ENCODE assay signal across 15 mouse cellular contexts in the genomic region with DNA sequence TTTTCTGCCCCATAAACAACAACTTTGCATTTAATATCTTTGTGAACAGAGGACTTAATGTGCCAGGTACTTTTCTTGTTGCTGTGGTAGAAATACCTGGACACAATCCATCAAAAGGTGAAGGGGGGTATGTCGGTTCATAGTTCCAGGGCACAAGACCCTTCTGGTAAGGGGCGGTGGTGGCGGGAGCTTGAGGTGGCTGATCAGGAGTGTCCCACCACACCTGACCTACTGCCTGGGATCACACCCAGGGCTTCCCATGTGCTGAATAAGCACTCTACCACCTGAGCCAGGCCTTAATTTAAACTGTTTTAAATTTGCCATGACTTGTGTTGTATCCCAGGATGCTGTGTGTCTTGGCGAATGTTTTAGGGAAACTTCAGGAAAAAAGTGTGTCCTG. TPM values are rescaled to one million over a fixed set of nuclear protein-coding genes. Genes with fewer than 3 reads are reported as not detected.
A peak's percentile ranks its signal among the peaks of the same experiment; 100 is the strongest.
DNase-seq lines count a peak whose midpoint lies in the region; ATAC-seq lines count a peak whose summit lies in the region.
"Had no signal": no experiment of that assay in that cellular context is flagged by ENCODE, and none has a peak within 500 bp of the region (broad histone marks: within the 10 kb centered on the region; RNA-seq: fewer than 3 reads in every experiment).

No protein-coding gene starts in this region.

- H3K4me3 ChIP-seq in heart, embryonic 13.5 days = no peak overlapping the region
- no peak overlapping the region; the same call in 1 of the 2 replicates for H3K4me3 ChIP-seq in liver, embryonic 11.5 days (ENCODE audit: low read depth, low read length)
- H3K4me3 ChIP-seq in liver, embryonic 12.5 days = 0 out of 2 replicates have a peak overlapping the region, but pooled peaks have one; percentile 16
- H3K4me3 ChIP-seq in stomach, embryonic 16.5 days (replicated peaks; ENCODE audit: low read length) = no peak overlapping the region; the same call in 1 of the 2 replicates
- H3K4me3 ChIP-seq in midbrain, embryonic 13.5 days (replicated peaks) = no peak overlapping the region
- H3K4me3 ChIP-seq: midbrain, embryonic 12.5 days had no signal

- no peaks in the 10 kb centered on the region; the same call in 1 of the 2 replicates for H3K36me3 ChIP-seq in heart, embryonic 13.5 days
- H3K36me3 ChIP-seq in liver, embryonic 11.5 days (ENCODE audit: control insufficient read depth, insufficient read depth, low read length) = no peaks in the 10 kb centered on the region
- peaks cover 3% of the 10 kb centered on the region; the same call in 1 of the 2 replicates for H3K36me3 ChIP-seq in liver, embryonic 12.5 days
- no peaks in the 10 kb centered on the region for H3K36me3 ChIP-seq in stomach, embryonic 16.5 days (ENCODE audit: control insufficient read depth, insufficient read depth, low read length)
- no peaks in the 10 kb centered on the region; the same call in 1 of the 2 replicates for H3K36me3 ChIP-seq in midbrain, embryonic 13.5 days
- H3K36me3 ChIP-seq: midbrain, embryonic 12.5 days had no signal

- no peak for DNase-seq in heart, postnatal 10 days
- DNase-seq in liver, embryonic 11.5 days (ENCODE audit: low spot score) = no peak
- DNase-seq in liver = no peak
- no peak for DNase-seq in right cerebral cortex, postnatal 4 days
- DNase-seq: right cerebral cortex, postnatal 14 days had no signal

- intact Hi-C loops in heart, postnatal 10 days (cut with DNase I) = no loop called here

- 82% methylated on average over 4 of the region's 4 CpGs for WGBS in heart, embryonic 13.5 days
- WGBS in liver, embryonic 11.5 days = 80% methylated on average over 4 of the region's 4 CpGs
- 71% methylated on average over 4 of the region's 4 CpGs for WGBS in liver, embryonic 12.5 days (ENCODE audit: insufficient replicate concordance)
- 84% methylated on average over 4 of the region's 4 CpGs for WGBS in stomach, embryonic 16.5 days
- 95% methylated on average over 4 of the region's 4 CpGs for WGBS in midbrain, embryonic 13.5 days

- H3K4me2 ChIP-seq in heart, embryonic 13.5 days = peak overlapping the region; percentile 72
- H3K4me2 ChIP-seq in liver, embryonic 11.5 days = peak overlapping the region; percentile 50
- peak overlapping the region; percentile 82 for H3K4me2 ChIP-seq in liver, embryonic 12.5 days
- peak overlapping the region; percentile 80; the same call in 1 of the 2 replicates for H3K4me2 ChIP-seq in stomach, embryonic 16.5 days (ENCODE audit: low read depth, low read length)
- H3K4me2 ChIP-seq in midbrain, embryonic 13.5 days (replicated peaks) = no peak overlapping the region

- peak overlapping the region; percentile 91 for H3K9ac ChIP-seq in heart, embryonic 13.5 days
- peak overlapping the region; percentile 56 for H3K9ac ChIP-seq in liver, embryonic 11.5 days (ENCODE audit: low read depth, low read length)
- H3K9ac ChIP-seq in liver, embryonic 12.5 days = peak overlapping the region; percentile 55
- peak overlapping the region; percentile 37; the same call in 1 of the 2 replicates for H3K9ac ChIP-seq in stomach, embryonic 16.5 days (ENCODE audit: low read length)
- no peak overlapping the region for H3K9ac ChIP-seq in midbrain, embryonic 13.5 days (replicated peaks)
- H3K9ac ChIP-seq: midbrain, embryonic 12.5 days had no signal

- H3K27ac ChIP-seq in heart, embryonic 13.5 days (replicated peaks) = peak overlapping the region; percentile 98
- peak overlapping the region; percentile 83 for H3K27ac ChIP-seq in liver, embryonic 11.5 days (ENCODE audit: low read depth, low read length)
- H3K27ac ChIP-seq in liver, embryonic 12.5 days = peak overlapping the region; percentile 95
- peak overlapping the region; percentile 94 for H3K27ac ChIP-seq in stomach, embryonic 16.5 days (ENCODE audit: low read length)
- no peak overlapping the region for H3K27ac ChIP-seq in midbrain, embryonic 13.5 days
- H3K27ac ChIP-seq: midbrain, embryonic 12.5 days had no signal

- peaks cover 52% of the 10 kb centered on the region for H3K4me1 ChIP-seq in heart, embryonic 13.5 days
- peaks cover 59% of the 10 kb centered on the region for H3K4me1 ChIP-seq in liver, embryonic 11.5 days (replicated peaks; ENCODE audit: control insufficient read depth, insufficient read depth, low read length)
- H3K4me1 ChIP-seq in liver, embryonic 12.5 days = peaks cover 73% of the 10 kb centered on the region
- peaks cover 43% of the 10 kb centered on the region for H3K4me1 ChIP-seq in stomach, embryonic 16.5 days (ENCODE audit: control insufficient read depth, insufficient read depth, low read length)
- H3K4me1 ChIP-seq in midbrain, embryonic 13.5 days (replicated peaks) = peaks cover 51% of the 10 kb centered on the region

- H3K9me3 ChIP-seq in heart, embryonic 13.5 days = no peaks in the 10 kb centered on the region
- H3K9me3 ChIP-seq in liver, embryonic 11.5 days (ENCODE audit: control insufficient read depth, low read length) = no peaks in the 10 kb centered on the region
- no peaks in the 10 kb centered on the region for H3K9me3 ChIP-seq in liver, embryonic 12.5 days (replicated peaks)
- no peaks in the 10 kb centered on the region for H3K9me3 ChIP-seq in stomach, embryonic 16.5 days (replicated peaks; ENCODE audit: control insufficient read depth, low read length)
- no peaks in the 10 kb centered on the region for H3K9me3 ChIP-seq in midbrain, embryonic 13.5 days
- H3K9me3 ChIP-seq: midbrain, embryonic 12.5 days had no signal

- no peak for ATAC-seq in heart, embryonic 13.5 days (ENCODE audit: extremely low read depth, insufficient number of reproducible peaks, low FRiP score, low TSS enrichment)
- ATAC-seq in liver, embryonic 11.5 days (replicated peaks; ENCODE audit: low FRiP score) = no peak
- no peak for ATAC-seq in liver, embryonic 12.5 days
- ATAC-seq in stomach, embryonic 16.5 days (ENCODE audit: insufficient read depth, low FRiP score) = no peak
- no peak for ATAC-seq in midbrain, embryonic 13.5 days
- ATAC-seq: hindbrain, embryonic 16.5 days had no signal

- no peaks in the 10 kb centered on the region for H3K27me3 ChIP-seq in heart, embryonic 13.5 days (replicated peaks)
- no peaks in the 10 kb centered on the region for H3K27me3 ChIP-seq in liver, embryonic 11.5 days (replicated peaks; ENCODE audit: control insufficient read depth, insufficient read depth, low read length)
- H3K27me3 ChIP-seq in liver, embryonic 12.5 days (replicated peaks) = no peaks in the 10 kb centered on the region
- no peaks in the 10 kb centered on the region for H3K27me3 ChIP-seq in stomach, embryonic 16.5 days (ENCODE audit: control insufficient read depth, insufficient read depth, low read length)
- H3K27me3 ChIP-seq in midbrain, embryonic 13.5 days = no peaks in the 10 kb centered on the region
- H3K27me3 ChIP-seq: midbrain, embryonic 12.5 days had no signal

RNA-seq across cellular contexts. Expression of gene Vps37c, which starts 2.6 kb away (rescaled TPM):
- 28.4 and 30.3 TPM in 2 replicates for polyA plus RNA-seq in heart, embryonic 13.5 days (2015; fragmentation: Nextera tagmentation; extraction: Ambion mirVana)
- 10 to 100 TPM; 23.3 to 27.1 TPM for total RNA-seq in heart, postnatal 10 days (2021)
- 23.2 TPM in 2 replicates for polyA plus RNA-seq in liver, embryonic 11.5 days (2014; fragmentation: Nextera tagmentation; extraction: Ambion mirVana)
- polyA plus RNA-seq in liver, embryonic 12.5 days (2016; fragmentation: Nextera tagmentation; extraction: Ambion mirVana) = 14.5 and 14.8 TPM in 2 replicates
- polyA plus RNA-seq in stomach, embryonic 16.5 days (2015; fragmentation: Nextera tagmentation; extraction: Ambion mirVana) = 48.7 and 60.3 TPM in 2 replicates
- 33.1 and 35.5 TPM in 2 replicates for polyA plus RNA-seq in midbrain, embryonic 13.5 days (2015; fragmentation: Nextera tagmentation; extraction: Ambion mirVana)

RNA-seq across cellular contexts. Expression of gene Pga5, which starts 13.2 kb away (rescaled TPM):
- polyA plus RNA-seq in heart, embryonic 13.5 days (2015; fragmentation: Nextera tagmentation; extraction: Ambion mirVana) = not detected in 2 replicates
- not detected for total RNA-seq in heart, postnatal 10 days (2021)
- not detected in 2 replicates for polyA plus RNA-seq in liver, embryonic 11.5 days (2014; fragmentation: Nextera tagmentation; extraction: Ambion mirVana)
- 0.08 TPM in 1 of 2 replicates, not detected in the other for polyA plus RNA-seq in liver, embryonic 12.5 days (2016; fragmentation: Nextera tagmentation; extraction: Ambion mirVana)
- 139 and 218 TPM in 2 replicates for polyA plus RNA-seq in stomach, embryonic 16.5 days (2015; fragmentation: Nextera tagmentation; extraction: Ambion mirVana)
- not detected in 2 replicates for polyA plus RNA-seq in midbrain, embryonic 13.5 days (2015; fragmentation: Nextera tagmentation; extraction: Ambion mirVana)
- total RNA-seq: adrenal gland, adult 2 months; common myeloid progenitor, adult 5-6 weeks; gastrocnemius, adult 18-20 months; neutrophil, adult 5-6 weeks had no signal
- polyA plus RNA-seq: adrenal gland, adult 2 months; hindbrain, embryonic 16.5 days; midbrain, embryonic 12.5 days had no signal

RNA-seq across cellular contexts. Expression of gene Cd5, which starts 47.7 kb away (rescaled TPM):
- polyA plus RNA-seq in heart, embryonic 13.5 days (2015; fragmentation: Nextera tagmentation; extraction: Ambion mirVana) = 0.71 TPM in 2 replicates
- total RNA-seq in heart, postnatal 10 days (2021) = 1 to 10 TPM in 1 of 2 experiments, under 1 TPM in 1; 0.87 to 1.1 TPM
- 0.05 TPM in 1 of 2 replicates, not detected in the other for polyA plus RNA-seq in liver, embryonic 11.5 days (2014; fragmentation: Nextera tagmentation; extraction: Ambion mirVana)
- polyA plus RNA-seq in liver, embryonic 12.5 days (2016; fragmentation: Nextera tagmentation; extraction: Ambion mirVana) = 0.24 TPM in 1 of 2 replicates, not detected in the other
- 3.3 and 3.8 TPM in 2 replicates for polyA plus RNA-seq in stomach, embryonic 16.5 days (2015; fragmentation: Nextera tagmentation; extraction: Ambion mirVana)
- 0.24 TPM in 2 replicates for polyA plus RNA-seq in midbrain, embryonic 13.5 days (2015; fragmentation: Nextera tagmentation; extraction: Ambion mirVana)
- total RNA-seq: common myeloid progenitor, adult 5-6 weeks; gastrocnemius, adult 18-20 months had no signal

RNA-seq across cellular contexts. Expression of gene Vwce, which starts 57.1 kb away (rescaled TPM):
- 0.59 TPM in 2 replicates for polyA plus RNA-seq in heart, embryonic 13.5 days (2015; fragmentation: Nextera tagmentation; extraction: Ambion mirVana)
- under 1 TPM; 0.26 to 0.27 TPM for total RNA-seq in heart, postnatal 10 days (2021)
- 7.8 and 10.4 TPM in 2 replicates for polyA plus RNA-seq in liver, embryonic 11.5 days (2014; fragmentation: Nextera tagmentation; extraction: Ambion mirVana)
- polyA plus RNA-seq in liver, embryonic 12.5 days (2016; fragmentation: Nextera tagmentation; extraction: Ambion mirVana) = 6.2 and 7.6 TPM in 2 replicates
- polyA plus RNA-seq in stomach, embryonic 16.5 days (2015; fragmentation: Nextera tagmentation; extraction: Ambion mirVana) = 1.2 and 2.0 TPM in 2 replicates
- 0.39 and 0.61 TPM in 2 replicates for polyA plus RNA-seq in midbrain, embryonic 13.5 days (2015; fragmentation: Nextera tagmentation; extraction: Ambion mirVana)
- total RNA-seq: common myeloid progenitor, adult 5-6 weeks; gastrocnemius, adult 18-20 months; neutrophil, adult 5-6 weeks had no signal

Comparison
In these comparisons a context has a peak if more than half of its experiments do, and no peak if none do; other contexts are left out.
1. RNA of gene Pga5, which starts 13.2 kb away (polyA plus RNA-seq): 139 to 218 TPM in stomach, embryonic 16.5 days; 0.08 TPM in liver, embryonic 12.5 days, not detected in midbrain, embryonic 13.5 days, not detected in heart, embryonic 13.5 days and not detected in liver, embryonic 11.5 days; every median in the first group is over 100 times any median in the second.